Mouse (Mus musculus) midbrain, embryonic 12.5 days (tissue): ENCODE results near the gene Wfdc11. TPM values are rescaled to one million over a fixed set of nuclear protein-coding genes. Genes with fewer than 3 reads are reported as not detected.
A peak's percentile ranks its signal among the peaks of the same experiment; 100 is the strongest.

ENCODE experiments used
- ATAC-seq: fragments of 200-750 bp; cut with Nextera tagmentation; 2 replicates; pipeline ENCODE4 v1.8.0; 2017; ENCODE audit warnings: low read depth, moderate TSS enrichment, moderate library complexity; ENCODE audit not compliant: low FRiP score
- H3K27ac ChIP-seq: fragments of 300-500 bp; sonication (generic); replicated peaks from 2 replicates; pipeline ENCODE4 v1.5.1; 2016; ENCODE audit warnings: mild to moderate bottlenecking
- H3K27me3 ChIP-seq: fragments of 300-500 bp; sonication (generic); 2 replicates; pipeline ENCODE4 v1.6.1; 2016; ENCODE audit warnings: mild to moderate bottlenecking
- H3K36me3 ChIP-seq: fragments of 300-500 bp; sonication (generic); 2 replicates; pipeline ENCODE4 v1.6.1; 2016
- H3K4me1 ChIP-seq: fragments of 300-500 bp; sonication (generic); 2 replicates; pipeline ENCODE4 v1.6.1; 2016
- H3K4me2 ChIP-seq: fragments of 300-500 bp; sonication (generic); replicated peaks from 2 replicates; pipeline ENCODE4 v1.6.1; 2016; ENCODE audit warnings: mild to moderate bottlenecking, moderate library complexity
- H3K4me3 ChIP-seq: fragments of 300-500 bp; sonication (generic); 2 replicates; pipeline ENCODE4 v1.5.1; 2016; ENCODE audit warnings: mild to moderate bottlenecking
- H3K9ac ChIP-seq: fragments of 300-500 bp; sonication (generic); replicated peaks from 2 replicates; pipeline ENCODE4 v1.6.1; 2016; ENCODE audit warnings: mild to moderate bottlenecking, moderate library complexity
- H3K9me3 ChIP-seq: fragments of 300-500 bp; sonication (generic); 2 replicates; pipeline ENCODE4 v1.6.1; 2016; ENCODE audit warnings: mild to moderate bottlenecking
- WGBS: fragments of 180-500 bp; shearing (Covaris S2); methylation state at CpG from one replicate; pipeline ENCODE4 v1.1.7; 2016; 5-methylcytosine and 5-hydroxymethylcytosine counted together
- polyA plus RNA-seq: library from polyadenylated mRNA; unstranded; fragments of >200 nt; fragmentation: Nextera tagmentation; extraction: Ambion mirVana; gene quantifications from 2 replicates; pipeline ENCODE4 v1.2.1, GENCODE M21; 2016

The Wfdc11 gene
- polyA plus RNA-seq, 1 experiment from 2014 or later, result not detected

DNA sequence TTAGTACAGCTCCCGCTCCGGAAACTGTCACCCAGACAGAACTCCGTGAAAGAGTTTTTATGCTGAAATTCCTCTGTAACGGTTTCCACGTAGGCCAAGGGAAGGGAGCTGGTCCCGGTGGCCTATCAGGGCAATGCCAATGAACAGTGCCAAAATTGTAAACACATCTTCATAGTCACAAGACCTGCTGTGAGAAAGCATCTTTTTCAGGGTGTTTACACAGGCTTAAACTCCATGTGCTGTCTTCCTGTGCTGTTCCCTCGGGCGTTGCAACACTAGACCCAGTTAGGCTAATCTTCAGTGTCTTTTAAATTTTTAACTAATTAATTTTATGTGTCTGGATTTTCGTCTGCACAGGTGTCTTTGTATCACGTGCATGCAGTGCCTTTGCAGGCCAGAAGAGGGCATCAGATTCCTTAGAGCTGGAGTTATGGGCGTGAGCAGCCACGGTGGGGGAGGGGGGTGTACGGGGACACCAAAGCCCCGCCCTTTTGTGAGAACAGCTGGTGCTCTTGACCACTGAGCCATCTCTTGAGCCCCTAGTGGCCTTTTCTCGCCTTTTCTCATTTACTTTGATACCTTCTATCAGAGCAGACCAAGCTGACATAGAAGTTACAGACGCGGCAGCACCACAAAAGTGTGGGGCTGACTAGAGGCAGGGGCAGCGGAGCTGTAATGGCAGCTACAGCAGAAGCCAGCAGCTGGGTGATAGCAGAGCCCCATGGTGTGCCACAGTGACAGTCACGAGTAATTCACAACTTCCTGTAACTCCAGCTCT, 5.2 kb upstream of the Wfdc11 start:
- H3K27me3 ChIP-seq, result no peaks in the 10 kb centered on the region
- ATAC-seq, result peak; percentile 63
- no peaks in the 10 kb centered on the region for H3K9me3 ChIP-seq
- no peak overlapping the region for H3K27ac ChIP-seq
- peak overlapping the region; percentile 47 for H3K4me2 ChIP-seq
- 22% methylated on average over 19 of the region's 19 CpGs for WGBS
- H3K36me3 ChIP-seq, result no peaks in the 10 kb centered on the region
- no peak overlapping the region for H3K9ac ChIP-seq
- H3K4me3 ChIP-seq, result peak overlapping the region; percentile 30
- H3K4me1 ChIP-seq, result peaks cover 4% of the 10 kb centered on the region; the same call in 1 of the 2 replicates

DNA sequence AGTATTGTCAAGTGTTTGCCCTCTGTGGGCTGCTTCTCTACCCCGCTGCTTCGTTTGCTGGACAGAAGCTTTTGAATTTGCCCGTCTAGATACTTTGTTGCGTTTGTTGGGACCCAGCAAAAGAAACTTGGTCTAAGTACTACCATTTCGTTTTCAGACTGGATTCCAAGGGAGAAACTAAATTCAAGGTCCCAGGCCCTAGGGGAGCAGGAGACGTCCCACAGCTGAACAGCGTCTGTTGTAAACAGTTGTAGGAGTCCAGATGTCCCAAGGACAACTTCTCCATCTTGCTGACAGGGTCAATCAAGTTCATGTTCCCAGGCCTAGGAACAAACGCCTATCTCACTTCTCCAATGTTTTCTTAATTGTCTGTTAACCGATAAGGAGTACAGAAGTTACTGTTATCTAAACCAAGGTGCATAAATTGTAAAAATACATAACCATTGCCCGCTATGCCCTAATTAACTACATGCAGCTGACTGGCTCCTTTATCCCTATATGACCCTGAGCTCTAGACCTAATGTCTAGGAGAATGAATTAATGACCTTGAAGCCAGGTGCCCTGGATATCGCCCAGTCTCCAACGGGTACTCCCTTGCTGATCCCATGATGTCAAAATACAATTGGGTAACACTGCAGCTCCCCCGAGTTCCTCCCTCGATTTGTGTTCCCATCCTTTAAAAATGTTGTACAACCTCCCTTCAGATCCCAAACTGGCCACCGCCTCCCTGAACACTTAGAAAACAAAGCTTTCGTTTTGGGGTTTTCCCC, 3.2 kb upstream of the Wfdc11 start:
- Histone ChIP-seq H3K9me3 (no peaks in the 10 kb centered on the region; the same call in 1 of the 2 replicates), H3K27me3 (no peaks in the 10 kb centered on the region), H3K27ac (no peak overlapping the region), H3K36me3 (no peaks in the 10 kb centered on the region), H3K4me3 (no peak overlapping the region), H3K9ac (no peak overlapping the region), H3K4me1 (peaks cover 4% of the 10 kb centered on the region; the same call in 1 of the 2 replicates), H3K4me2 (no peak overlapping the region)
- ATAC-seq, result no peak
- 88% methylated on average over 16 of the region's 16 CpGs for WGBS

DNA sequence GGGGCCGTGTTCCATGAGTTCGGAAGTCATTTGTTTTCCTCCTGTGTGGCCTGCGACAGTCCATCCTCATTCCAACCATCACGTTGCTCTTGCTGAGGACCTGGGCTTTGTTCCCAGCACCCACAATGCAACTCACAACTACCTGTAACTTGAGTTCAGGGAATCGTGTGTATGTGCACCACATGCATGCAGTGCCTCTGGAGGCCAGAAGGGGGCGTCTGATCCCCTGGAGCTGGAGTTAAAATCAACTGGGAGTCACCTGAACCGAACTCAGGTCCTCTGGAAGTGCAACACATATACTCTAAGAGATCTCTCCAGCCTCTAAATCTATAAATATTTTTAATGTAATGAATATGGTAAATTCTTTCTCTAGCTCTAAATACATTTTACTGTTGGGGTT, 2.2 kb upstream of the Wfdc11 start:
- no peak overlapping the region for H3K4me3 ChIP-seq
- ATAC-seq, result no peak
- WGBS, result 83% methylated on average over 7 of the region's 7 CpGs
- H3K4me1 ChIP-seq, result peaks cover 4% of the 10 kb centered on the region; the same call in 1 of the 2 replicates
- H3K9ac ChIP-seq, result no peak overlapping the region
- no peak overlapping the region for H3K27ac ChIP-seq
- no peaks in the 10 kb centered on the region for H3K27me3 ChIP-seq
- H3K9me3 ChIP-seq, result no peaks in the 10 kb centered on the region; the same call in 1 of the 2 replicates
- H3K36me3 ChIP-seq, result no peaks in the 10 kb centered on the region
- H3K4me2 ChIP-seq, result no peak overlapping the region

DNA sequence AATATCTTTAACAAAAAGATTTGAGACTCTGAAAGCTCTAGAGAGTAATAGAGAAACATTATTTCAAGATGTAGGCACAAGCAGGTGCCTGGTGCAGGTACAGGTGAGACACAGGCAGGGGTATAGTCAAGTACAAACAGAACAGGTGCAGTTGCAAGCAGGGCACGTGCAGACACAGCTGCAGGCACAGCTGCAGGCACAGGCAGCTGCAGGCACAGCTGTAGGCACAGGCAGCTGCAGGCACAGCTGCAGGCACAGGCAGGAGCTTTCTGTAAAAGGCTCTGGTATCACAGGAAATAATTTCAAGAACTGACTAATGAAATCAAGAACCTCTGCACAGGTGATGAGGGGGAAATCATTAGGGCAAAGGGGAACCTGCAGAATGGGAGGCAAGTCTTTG, 2.9 kb downstream of the Wfdc11 start:
- H3K4me2 ChIP-seq, result no peak overlapping the region
- no peak overlapping the region for H3K4me3 ChIP-seq
- no peaks in the 10 kb centered on the region; the same call in 1 of the 2 replicates for H3K9me3 ChIP-seq
- no peaks in the 10 kb centered on the region for H3K4me1 ChIP-seq
- H3K36me3 ChIP-seq, result no peaks in the 10 kb centered on the region
- no peak overlapping the region for H3K27ac ChIP-seq
- H3K27me3 ChIP-seq, result no peaks in the 10 kb centered on the region
- ATAC-seq, result no peak
- 23% methylated on average over 1 of the region's 1 CpGs for WGBS
- no peak overlapping the region for H3K9ac ChIP-seq

DNA sequence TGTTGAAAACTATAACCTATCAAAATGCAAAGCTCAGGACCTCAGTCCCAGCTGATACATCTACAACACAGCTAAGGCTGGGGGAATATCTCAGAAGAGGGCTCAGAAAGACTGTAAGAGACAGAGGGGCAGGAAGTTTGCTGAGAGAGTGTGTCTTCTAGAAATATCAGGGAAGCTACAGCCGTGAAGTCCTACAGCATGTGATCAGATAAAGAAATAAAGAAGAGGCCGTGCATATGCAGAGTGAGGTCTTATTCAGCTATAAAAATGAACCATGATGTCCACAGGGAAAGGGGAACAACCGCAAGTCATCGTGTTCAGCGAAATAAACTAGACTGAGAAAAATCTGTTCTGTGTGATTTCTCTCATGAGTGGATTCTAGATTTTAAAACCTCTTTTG, 3.6 kb downstream of the Wfdc11 start:
- no peak overlapping the region for H3K4me3 ChIP-seq
- no peaks in the 10 kb centered on the region for H3K36me3 ChIP-seq
- no peaks in the 10 kb centered on the region; the same call in 1 of the 2 replicates for H3K9me3 ChIP-seq
- no peak overlapping the region for H3K9ac ChIP-seq
- H3K4me2 ChIP-seq, result no peak overlapping the region
- WGBS, result 86% methylated on average over 5 of the region's 5 CpGs
- no peaks in the 10 kb centered on the region for H3K4me1 ChIP-seq
- no peak overlapping the region for H3K27ac ChIP-seq
- ATAC-seq, result no peak
- no peaks in the 10 kb centered on the region for H3K27me3 ChIP-seq

DNA sequence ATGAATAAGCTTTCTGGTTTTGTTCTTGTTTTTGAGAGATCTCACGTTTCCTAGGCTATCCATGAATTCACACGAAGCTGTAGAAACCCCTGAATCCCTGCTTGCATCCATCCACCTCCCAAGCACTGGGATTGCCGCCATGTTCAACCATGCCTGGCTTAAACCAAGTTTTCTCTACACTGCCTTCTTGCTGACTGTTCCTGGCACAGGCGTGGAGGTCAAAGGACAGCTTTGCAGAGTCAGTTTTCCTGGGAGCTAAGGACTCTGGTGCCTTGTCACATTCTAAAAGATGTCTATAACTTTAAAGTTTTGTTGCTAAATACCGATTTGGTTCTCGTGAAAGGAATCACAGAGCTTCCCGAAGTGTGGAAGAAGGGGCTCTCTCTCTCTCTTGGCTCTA, 9.0 kb downstream of the Wfdc11 start:
- Histone ChIP-seq H3K9ac (no peak overlapping the region), H3K4me1 (no peaks in the 10 kb centered on the region), H3K27me3 (no peaks in the 10 kb centered on the region), H3K9me3 (no peaks in the 10 kb centered on the region), H3K4me3 (no peak overlapping the region), H3K36me3 (no peaks in the 10 kb centered on the region), H3K4me2 (no peak overlapping the region), H3K27ac (no peak overlapping the region)
- no peak for ATAC-seq
- WGBS, result 90% methylated on average over 7 of the region's 7 CpGs

DNA sequence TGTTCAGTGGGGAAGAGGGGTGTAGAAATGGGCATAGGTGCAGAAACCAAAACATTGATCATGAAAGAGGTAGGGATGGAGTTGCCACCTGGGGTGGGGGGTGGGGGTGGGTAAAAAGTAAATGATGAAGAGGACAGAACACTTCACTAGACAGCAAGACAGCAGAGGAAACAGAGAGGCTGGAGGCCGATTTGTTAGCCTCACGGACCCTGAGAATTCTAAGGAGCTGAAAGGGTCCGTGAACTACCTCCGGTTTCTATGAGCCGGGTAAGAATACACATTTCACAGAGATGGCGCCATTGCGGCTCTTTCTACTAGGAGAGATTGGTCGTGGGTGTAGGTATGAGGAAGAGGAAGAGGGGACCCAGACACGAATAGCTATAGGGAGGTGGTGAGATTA, 17.4 kb downstream of the Wfdc11 start, which contains the start of gene Wfdc9:
TSS of gene Wfdc9 (minus strand) at position 101 of the 400 bp plus-strand sequence.
- Histone ChIP-seq H3K4me2 (no peak within 1 kb of the TSS), H3K9ac (no peak within 1 kb of the TSS), H3K4me1 (no peaks in the 10 kb centered on the region), H3K27me3 (no peaks in the 10 kb centered on the region), H3K36me3 (no peaks in the 10 kb centered on the region), H3K4me3 (no peak within 1 kb of the TSS), H3K27ac (no peak within 1 kb of the TSS), H3K9me3 (no peaks in the 10 kb centered on the region)
- no peak for ATAC-seq
- WGBS, result 87% methylated on average over 9 of the region's 9 CpGs

DNA sequence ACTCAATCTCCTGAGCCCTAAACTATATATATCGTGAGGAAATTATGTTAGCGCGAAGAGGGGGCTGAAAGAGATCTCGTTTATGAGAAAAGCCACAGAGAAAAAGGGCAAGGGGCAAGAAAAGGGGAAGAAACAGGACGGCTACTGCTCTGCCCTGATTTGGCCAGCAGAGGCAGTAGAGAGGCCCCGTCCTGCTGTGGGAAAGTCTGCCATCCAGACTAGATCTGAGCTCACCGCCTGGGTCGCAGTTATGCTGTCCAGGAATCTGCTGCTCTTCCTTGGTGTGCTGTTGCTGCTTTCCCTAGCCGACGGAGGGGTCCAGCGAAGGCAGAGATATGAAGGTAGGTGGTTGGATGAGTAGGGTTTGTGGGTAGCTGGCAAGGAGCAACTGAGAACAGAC, 18.0 kb downstream of the Wfdc11 start, which contains the start of gene Wfdc10:
TSS of gene Wfdc10 (plus strand) at position 189 of the 400 bp plus-strand sequence.
- no peaks in the 10 kb centered on the region for H3K4me1 ChIP-seq
- 17% methylated on average over 11 of the region's 11 CpGs for WGBS
- H3K36me3 ChIP-seq, result no peaks in the 10 kb centered on the region
- no peak within 1 kb of the TSS for H3K9ac ChIP-seq
- no peak within 1 kb of the TSS for H3K27ac ChIP-seq
- ATAC-seq, result no peak
- no peak within 1 kb of the TSS for H3K4me3 ChIP-seq
- H3K4me2 ChIP-seq, result no peak within 1 kb of the TSS
- no peaks in the 10 kb centered on the region for H3K9me3 ChIP-seq
- H3K27me3 ChIP-seq, result no peaks in the 10 kb centered on the region

DNA sequence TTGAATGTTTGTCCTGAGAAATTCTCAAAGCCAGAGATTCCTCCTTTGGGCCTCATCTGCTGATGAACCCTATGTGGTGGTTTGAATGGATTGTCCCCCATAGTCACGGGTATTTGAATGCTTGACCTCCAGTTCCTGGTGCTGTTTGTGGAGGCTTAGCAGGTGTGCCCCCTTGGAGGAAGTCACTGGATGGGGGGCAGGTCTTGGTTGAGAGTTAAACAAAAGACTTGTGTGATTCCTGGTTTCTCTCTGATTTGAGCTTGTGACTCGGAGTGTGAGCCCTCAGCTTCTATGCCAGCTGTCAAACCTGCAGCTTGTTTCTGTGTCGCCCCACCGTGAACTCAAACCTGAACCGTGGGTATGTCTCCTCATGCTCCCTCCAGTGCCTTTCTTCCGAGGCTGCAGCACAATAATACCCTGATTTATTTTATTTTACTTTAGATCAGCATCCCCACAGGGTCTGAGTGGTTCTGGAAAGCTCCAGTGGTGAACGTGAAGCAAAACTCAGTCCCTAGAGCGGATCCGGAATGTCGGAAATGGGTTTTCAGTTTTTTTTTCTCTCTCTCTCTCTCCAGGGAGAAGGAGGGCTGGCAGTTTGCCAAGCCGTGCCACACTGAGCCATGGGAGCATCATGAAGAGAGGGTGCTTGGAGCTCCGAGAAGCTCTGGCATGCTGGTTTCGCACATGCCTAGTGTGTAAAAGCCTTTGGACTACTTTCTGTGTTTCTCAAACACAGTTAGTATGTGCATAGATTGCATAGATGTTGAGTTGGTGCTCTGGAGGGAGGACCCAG, 31.8 kb downstream of the Wfdc11 start:
- Histone ChIP-seq H3K27me3 (no peaks in the 10 kb centered on the region), H3K4me3 (no peak overlapping the region), H3K9me3 (0 out of 2 replicates have a peak, but pooled peaks cover 3% of the 10 kb centered on the region), H3K4me2 (no peak overlapping the region), H3K27ac (no peak overlapping the region), H3K4me1 (no peaks in the 10 kb centered on the region), H3K9ac (no peak overlapping the region), H3K36me3 (no peaks in the 10 kb centered on the region)
- WGBS, result 80% methylated on average over 13 of the region's 13 CpGs
- ATAC-seq, result no peak

DNA sequence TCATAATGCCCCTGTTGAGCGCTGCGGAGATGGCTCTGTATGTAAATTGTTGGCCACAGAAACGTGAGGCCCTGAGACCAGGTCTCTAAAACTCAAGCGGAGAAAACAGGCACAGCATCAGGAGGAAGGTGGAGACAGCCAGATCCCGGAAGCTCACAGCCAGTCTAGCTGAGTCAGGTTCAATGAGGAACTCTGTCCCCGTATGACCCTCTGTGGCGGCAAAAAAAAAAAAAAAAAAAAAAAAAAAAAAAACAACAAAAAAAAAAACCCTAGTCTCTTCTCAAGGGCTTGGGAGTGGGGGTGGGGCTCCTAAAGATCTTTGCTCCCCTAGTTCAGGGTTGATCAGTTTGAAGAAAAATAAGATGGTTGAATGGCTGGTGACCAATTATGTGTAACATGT, 32.8 kb downstream of the Wfdc11 start:
- Histone ChIP-seq H3K4me1 (no peaks in the 10 kb centered on the region), H3K9ac (no peak overlapping the region), H3K27me3 (no peaks in the 10 kb centered on the region), H3K36me3 (no peaks in the 10 kb centered on the region), H3K27ac (no peak overlapping the region), H3K4me3 (no peak overlapping the region), H3K4me2 (no peak overlapping the region), H3K9me3 (0 out of 2 replicates have a peak, but pooled peaks cover 3% of the 10 kb centered on the region)
- ATAC-seq, result no peak
- WGBS, result 66% methylated on average over 7 of the region's 7 CpGs

DNA sequence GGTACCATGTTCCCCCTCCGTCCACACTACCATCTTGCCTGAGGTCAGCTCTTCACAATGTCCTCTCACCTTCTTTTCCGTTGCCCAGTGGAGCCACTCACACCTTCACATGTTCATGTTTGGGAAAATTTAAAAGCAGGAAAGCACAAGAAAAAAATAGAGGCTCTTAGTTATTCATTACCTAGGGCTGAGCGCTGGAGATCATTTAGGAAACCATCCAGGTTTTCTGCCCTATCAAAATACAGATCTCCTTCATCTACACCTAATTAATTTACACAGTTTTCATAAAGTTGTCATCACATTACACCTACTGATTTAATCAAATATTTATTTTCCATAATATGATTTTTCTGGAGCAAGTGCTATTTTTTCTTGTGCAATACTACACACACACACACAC, 35.2 kb downstream of the Wfdc11 start, which contains the start of gene Wfdc16:
TSS of gene Wfdc16 (minus strand) at position 101 of the 400 bp plus-strand sequence.
- H3K27ac ChIP-seq, result no peak within 1 kb of the TSS
- H3K9me3 ChIP-seq, result no peaks in the 10 kb centered on the region
- H3K36me3 ChIP-seq, result no peaks in the 10 kb centered on the region
- WGBS, result 82% methylated on average over 3 of the region's 3 CpGs
- H3K4me3 ChIP-seq, result no peak within 1 kb of the TSS
- no peak within 1 kb of the TSS for H3K4me2 ChIP-seq
- ATAC-seq, result no peak
- no peak within 1 kb of the TSS for H3K9ac ChIP-seq
- no peaks in the 10 kb centered on the region for H3K4me1 ChIP-seq
- H3K27me3 ChIP-seq, result no peaks in the 10 kb centered on the region
